Mouse (Mus musculus): ENCODE results near the gene Gm5105. TPM values are rescaled to one million over a fixed set of nuclear protein-coding genes. Genes with fewer than 3 reads are reported as not detected.

Gm5105 gene
- polyA plus RNA-seq, 1 experiment, result 0.05 TPM

- DNase-seq (ENCODE audit: low read depth), result no peak
Measured at GRCm38 (mm10) chr3:138068103-138068502, 915 bp upstream of the Gm5105 start.

- DNase-seq (ENCODE audit: low read depth), result no peak
Measured at GRCm38 (mm10) chr3:138066348-138066856, 786 bp downstream of the Gm5105 start.

GRCm38 (mm10) chr3:138065930-138066329 lies 1.3 kb downstream of the Gm5105 start:
- no peak for DNase-seq (ENCODE audit: low read depth)

- no peak for DNase-seq (ENCODE audit: low read depth)
Measured at GRCm38 (mm10) chr3:138064732-138065645, 2.2 kb downstream of the Gm5105 start, which contains the start of gene 1110002E22Rik. TSS of gene 1110002E22Rik (plus strand) at chr3:138065052.

GRCm38 (mm10) chr3:138063731-138064329 lies 3.4 kb downstream of the Gm5105 start:
- DNase-seq (ENCODE audit: low read depth), result no peak

- DNase-seq (ENCODE audit: low read depth), result no peak
Measured at GRCm38 (mm10) chr3:138062673-138063072, 4.5 kb downstream of the Gm5105 start.

- DNase-seq (ENCODE audit: low read depth), result no peak
Measured at GRCm38 (mm10) chr3:138061205-138061911, 5.8 kb downstream of the Gm5105 start.

GRCm38 (mm10) chr3:138060429-138060828 lies 6.8 kb downstream of the Gm5105 start:
- DNase-seq (ENCODE audit: low read depth), result no peak

- no peak for DNase-seq (ENCODE audit: low read depth)
Measured at GRCm38 (mm10) chr3:138058226-138058625, 9.0 kb downstream of the Gm5105 start.

- DNase-seq (ENCODE audit: low read depth), result no peak
Measured at GRCm38 (mm10) chr3:138056976-138057375, 10.2 kb downstream of the Gm5105 start.

- DNase-seq (ENCODE audit: low read depth), result no peak
Measured at GRCm38 (mm10) chr3:138053969-138054368, 13.2 kb downstream of the Gm5105 start.

- DNase-seq (ENCODE audit: low read depth), result no peak
Measured at GRCm38 (mm10) chr3:138051431-138051830, 15.8 kb downstream of the Gm5105 start.

- DNase-seq (ENCODE audit: low read depth), result no peak
Measured at GRCm38 (mm10) chr3:138050772-138051171, 16.4 kb downstream of the Gm5105 start.

GRCm38 (mm10) chr3:138049555-138049954 lies 17.6 kb downstream of the Gm5105 start:
- no peak for DNase-seq (ENCODE audit: low read depth)

GRCm38 (mm10) chr3:138043316-138043715 lies 23.9 kb downstream of the Gm5105 start:
- DNase-seq (ENCODE audit: low read depth), result no peak

- no peak for DNase-seq (ENCODE audit: low read depth)
Measured at GRCm38 (mm10) chr3:138041591-138042301, 25.4 kb downstream of the Gm5105 start.

- no peak for DNase-seq (ENCODE audit: low read depth)
Measured at GRCm38 (mm10) chr3:138040938-138041337, 26.2 kb downstream of the Gm5105 start.

GRCm38 (mm10) chr3:138033986-138034385 lies 33.2 kb downstream of the Gm5105 start:
- no peak for DNase-seq (ENCODE audit: low read depth)

- DNase-seq (ENCODE audit: low read depth), result no peak
Measured at GRCm38 (mm10) chr3:138030563-138030962, 36.6 kb downstream of the Gm5105 start.

- no peak for DNase-seq (ENCODE audit: low read depth)
Measured at GRCm38 (mm10) chr3:138029351-138029750, 37.8 kb downstream of the Gm5105 start.

GRCm38 (mm10) chr3:138027575-138028362 lies 39.4 kb downstream of the Gm5105 start:
- DNase-seq (ENCODE audit: low read depth), result no peak
